Mouse (Mus musculus): Measurements from ENCODE around the gene Supt5.

GRCm38 (mm10) chr7:28325293-28325692 is 13.3 kb downstream of the Supt5 start:
- TF ChIP-seq CTCF (conservative IDR thresholded peaks at IDR 0.05; ENCODE audit: insufficient read depth, insufficient read length, low read depth, low read length) (no peak), POLR2A (IDR thresholded peaks at IDR 0.05; ENCODE audit: low read depth, low read length) (no peak)

Measured in kidney, adult 2 months (tissue).